Mouse (Mus musculus) thymus, postnatal 14 days (tissue): ENCODE results near the gene Hoxa11.

Experiments used
- DNase-seq: peaks from one replicate; pipeline ENCODE4 v3.0.0; 2021

The Hoxa11 gene

DNA sequence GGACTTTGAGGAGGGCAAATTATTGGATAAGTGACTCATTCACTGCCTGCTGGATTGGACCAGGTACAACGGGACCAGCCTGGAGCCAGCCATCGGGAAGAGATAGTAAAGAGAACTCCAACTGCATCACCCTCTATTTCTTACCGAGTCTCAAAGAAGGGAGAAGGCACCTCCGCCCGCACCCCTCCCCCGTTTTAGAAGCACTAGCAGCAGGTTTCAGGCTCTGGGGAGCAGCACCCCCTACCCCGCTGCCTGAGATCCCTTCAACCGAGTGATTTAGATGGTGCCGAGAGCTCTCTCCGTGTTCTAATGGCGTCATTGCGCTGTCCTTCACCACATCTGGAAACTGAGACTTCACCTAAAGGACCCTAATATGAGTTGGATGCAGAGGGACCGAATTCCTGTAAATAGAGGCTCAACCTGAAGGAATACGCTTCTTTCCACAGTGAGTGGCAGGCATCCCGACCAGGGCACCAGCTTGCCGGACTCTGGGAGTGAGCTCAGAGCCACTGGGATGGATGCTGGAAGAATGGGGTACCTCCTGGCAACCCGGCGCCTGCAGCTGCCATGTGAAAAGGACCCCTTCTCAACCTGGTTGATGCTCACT is 19.8 kb upstream of the Hoxa11 start:
- DNase-seq, result no peak

DNA sequence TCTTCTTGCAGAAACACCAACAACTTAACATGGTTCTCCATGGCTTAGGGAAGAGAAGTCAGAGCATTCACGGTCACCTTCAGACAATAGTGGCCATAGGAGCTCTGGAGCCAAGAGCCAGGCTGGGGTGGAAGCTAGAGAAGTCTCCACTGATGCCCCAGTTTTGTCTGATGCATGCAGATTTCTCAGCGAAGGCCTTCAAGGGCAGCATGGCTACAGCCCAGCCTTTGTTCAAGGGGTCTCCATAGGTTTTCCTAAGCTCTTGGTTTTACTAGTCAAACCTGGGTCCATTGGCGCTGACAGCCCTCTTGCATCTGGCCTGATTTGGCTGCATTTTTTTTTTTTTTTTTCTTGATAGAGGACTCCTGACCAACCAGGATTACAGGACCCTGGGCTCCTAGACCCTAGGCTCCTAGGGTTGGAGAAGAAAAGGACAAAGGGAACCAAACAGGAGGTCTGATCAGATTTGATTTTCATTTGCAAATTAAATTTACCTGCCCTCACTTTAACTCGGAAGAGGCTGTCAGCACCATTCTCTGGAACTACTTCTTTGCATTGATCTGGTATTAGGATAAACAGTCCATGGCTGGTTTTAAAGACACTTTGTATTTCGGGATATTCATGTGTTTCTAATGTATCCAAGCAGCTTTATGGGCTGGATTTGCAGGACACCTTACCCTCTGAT is 18.6 kb upstream of the Hoxa11 start:
- DNase-seq, result no peak

DNA sequence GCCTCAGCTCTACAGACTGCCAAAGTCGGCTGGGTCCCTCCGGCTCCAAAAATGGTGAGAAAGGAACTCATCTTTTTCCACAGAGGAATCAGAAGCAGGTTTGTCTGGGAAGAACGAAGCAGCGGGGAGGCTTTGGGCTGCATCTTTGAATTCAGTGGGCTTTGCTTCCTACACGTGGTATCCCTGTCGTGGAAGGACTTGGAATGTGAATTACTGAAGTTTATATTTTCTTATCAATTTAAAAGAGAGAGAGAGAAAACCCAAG is 17.6 kb upstream of the Hoxa11 start:
- DNase-seq, result no peak

DNA sequence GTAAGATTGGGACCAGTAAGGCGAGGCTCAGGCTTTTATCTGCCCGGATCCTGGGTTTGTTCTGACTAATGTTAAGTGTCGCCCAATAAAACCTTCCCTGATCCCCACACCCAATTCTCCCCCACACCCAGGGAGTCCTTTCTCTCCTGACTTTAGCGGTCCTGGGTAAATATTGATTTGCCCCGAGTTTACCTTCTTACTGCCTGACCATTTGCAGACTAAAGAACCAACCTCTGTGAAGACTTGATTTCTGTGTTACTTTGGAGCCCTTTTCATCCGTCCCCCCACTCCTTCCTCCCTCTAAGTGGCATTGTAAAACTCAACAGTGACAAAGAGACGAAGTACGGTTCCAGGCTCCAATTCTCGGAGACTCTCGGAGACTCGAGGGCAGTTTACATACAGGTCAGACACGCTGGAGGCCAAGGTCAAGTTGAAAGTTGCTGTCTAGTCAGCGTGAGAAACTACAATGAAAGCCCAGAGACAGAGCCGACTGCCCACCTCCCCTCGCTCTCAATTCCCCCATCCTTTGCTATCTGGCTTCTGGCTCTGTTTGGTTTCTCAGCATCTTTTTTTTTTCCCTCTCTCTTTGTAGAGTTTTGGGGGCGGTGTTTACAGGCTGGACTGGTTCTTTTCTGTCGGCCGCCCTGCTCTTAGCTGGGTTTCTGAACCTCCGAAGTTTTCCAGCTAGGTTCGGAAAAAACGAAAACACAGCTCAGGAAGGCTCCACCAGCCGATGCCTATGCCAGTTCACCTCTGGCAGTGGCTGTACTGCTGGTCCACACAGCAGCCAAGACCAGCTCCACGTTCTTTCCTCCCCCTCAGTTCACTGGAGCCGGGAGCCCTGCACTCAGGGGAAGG is 17.1 kb upstream of the Hoxa11 start:
- DNase-seq, result no peak

DNA sequence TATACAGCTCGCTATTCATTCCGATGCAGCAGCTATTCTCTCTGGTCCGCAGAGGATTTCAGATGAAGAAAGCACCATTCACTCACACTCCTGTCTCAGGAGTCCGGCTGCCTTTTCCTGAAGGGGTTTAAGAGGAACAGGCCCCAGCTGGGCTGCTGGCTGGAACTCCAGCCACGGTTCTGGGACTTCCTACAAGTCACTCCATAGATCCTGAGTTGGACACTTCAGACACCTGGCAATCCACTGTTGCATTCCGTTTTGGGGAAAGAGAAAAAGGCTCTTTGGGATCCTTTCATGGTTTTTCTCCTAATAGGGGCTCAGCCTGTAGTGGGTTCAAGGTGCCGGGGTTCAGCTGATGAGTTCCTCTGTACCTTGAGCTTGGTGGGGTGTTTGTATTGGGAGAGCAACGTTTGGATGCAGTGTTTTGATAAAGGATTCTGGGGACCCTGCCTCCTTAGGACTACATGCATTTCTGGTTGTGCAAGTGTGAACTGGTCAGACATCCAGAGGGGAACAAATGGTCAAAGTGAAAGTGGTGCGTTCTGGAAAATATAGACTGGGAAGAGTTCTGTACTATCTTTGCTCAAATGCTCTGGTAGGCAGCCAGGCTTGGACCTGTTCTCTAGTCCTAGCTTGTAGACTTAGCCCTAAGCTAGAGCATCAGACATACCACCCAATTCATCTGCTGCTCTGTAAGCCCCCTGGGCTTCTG is 16.3 kb upstream of the Hoxa11 start:
- no peak for DNase-seq

DNA sequence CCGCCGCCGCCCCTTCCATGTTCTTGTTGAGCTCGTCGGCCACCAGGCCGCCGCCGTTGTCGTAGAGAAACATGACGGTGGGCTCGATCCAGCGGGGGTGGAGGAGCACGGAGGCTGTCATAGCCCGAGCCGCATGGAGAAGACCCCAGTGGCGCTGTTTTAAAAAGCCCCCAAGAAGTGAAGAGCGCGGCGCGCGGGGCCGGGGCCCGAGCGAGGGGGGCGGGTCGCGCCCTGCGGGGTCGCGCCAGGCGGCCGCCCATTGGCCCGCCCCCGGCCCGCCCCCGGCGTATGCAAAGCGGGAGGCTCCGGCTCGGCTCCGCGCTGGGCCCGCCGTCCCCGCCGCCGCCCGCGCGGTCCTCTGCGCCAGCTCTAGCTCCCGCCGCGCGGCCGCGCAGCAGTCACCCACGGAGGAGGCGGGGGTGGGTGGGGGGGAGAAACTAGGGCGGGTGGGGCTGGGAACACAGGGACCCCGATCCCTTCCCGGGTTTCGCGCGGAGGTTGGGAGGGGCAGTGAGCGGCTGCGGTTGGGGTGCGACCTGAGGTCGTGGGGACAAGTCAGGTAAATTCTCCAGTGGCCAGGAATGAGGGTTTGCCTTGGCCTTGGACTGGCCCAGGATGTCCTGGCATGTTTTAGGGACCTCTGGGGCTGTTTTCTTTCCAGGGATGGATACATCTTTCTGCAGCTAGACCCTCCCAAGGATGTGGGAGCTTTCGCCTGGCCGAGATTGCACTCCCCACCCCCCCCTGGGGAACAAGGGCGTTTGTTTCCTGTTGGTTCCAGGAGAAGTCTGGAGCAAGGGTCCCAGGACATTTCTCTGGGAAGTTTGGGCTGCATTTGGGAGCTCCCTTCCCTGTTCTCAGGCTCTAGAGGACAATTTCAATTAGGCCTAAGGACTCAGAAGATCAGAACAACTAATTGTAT is 15.3 kb upstream of the Hoxa11 start, which contains the start of gene Hoxa13:
Hoxa13 (minus strand) TSS at position 227 of the 922 bp plus-strand sequence.
- peak; percentile 76 for DNase-seq

DNA sequence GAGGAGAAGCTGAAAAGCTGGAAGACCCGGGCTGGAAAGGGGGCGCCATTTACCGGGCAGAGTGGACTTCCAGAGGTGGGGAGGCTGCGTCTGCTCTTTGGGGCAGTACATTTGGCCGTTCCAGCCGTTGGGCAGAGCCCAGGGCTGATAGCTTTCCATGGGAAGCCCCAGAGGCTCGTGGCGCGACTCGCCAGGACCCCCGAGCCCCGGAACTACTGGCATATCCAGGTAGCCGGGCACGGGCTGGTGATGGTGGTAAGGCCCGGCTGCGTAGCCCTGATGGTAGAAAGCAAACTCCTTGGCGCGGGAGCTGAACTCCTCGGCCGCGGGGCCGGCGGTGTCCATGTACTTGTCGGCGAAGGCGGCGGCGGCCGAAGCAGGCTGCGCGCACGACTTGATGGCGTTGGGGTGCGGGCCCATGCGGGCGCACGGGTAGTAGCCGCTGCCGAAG is 14.2 kb upstream of the Hoxa11 start:
- no peak for DNase-seq

DNA sequence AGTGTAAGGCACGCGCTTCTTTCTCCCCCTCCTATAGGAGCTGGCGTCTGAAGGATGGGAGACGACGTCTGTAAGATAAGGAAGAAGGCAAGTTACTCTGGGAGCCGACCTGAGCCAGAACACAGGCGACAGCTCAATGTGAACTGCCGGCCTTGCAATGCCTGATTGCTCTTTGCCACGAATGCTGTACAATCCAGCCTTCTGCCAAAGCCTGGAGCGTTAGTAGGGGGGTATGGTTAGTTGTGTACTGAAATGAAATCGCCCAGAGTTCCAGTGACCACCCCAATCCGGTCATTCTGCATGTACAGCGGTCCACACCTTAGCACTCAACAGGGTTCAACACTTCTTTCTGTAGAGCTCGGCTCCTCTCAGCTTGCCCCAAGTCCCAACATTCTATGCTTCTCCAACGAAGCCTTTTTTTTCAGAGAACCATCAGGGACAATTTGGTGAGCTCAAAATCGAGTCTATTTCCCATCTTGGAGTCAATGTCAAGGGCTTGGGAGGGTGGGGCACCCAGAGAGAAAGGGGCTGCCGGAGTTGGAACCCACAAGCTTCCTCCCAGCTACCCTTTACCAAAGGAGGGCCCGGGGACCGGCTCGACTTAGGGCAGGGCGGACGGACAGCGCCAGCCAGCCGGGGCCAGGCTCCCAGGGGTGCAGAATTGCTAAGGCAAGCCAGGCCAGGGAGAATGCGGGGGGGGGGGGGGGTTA is 13.6 kb upstream of the Hoxa11 start:
- DNase-seq, result no peak

DNA sequence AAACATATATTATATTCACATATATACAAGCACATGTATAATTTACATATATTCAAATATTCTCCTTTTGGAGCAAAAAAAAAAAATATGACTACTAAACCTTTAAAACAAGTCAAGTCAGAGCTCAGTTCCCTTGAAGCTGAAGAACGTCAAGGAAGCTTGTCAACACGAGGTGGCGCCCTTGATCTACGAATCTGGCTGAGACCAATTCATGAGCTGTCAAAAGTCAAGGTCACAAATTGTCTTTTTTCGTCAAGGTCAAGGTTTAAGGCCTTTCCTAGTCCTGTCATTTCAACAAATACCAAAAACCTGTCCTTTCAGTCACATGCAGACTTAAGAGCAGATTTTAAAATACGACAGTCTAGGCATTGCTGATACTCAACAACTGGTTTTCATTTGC is 11.3 kb upstream of the Hoxa11 start:
- DNase-seq, result peak; percentile 86

DNA sequence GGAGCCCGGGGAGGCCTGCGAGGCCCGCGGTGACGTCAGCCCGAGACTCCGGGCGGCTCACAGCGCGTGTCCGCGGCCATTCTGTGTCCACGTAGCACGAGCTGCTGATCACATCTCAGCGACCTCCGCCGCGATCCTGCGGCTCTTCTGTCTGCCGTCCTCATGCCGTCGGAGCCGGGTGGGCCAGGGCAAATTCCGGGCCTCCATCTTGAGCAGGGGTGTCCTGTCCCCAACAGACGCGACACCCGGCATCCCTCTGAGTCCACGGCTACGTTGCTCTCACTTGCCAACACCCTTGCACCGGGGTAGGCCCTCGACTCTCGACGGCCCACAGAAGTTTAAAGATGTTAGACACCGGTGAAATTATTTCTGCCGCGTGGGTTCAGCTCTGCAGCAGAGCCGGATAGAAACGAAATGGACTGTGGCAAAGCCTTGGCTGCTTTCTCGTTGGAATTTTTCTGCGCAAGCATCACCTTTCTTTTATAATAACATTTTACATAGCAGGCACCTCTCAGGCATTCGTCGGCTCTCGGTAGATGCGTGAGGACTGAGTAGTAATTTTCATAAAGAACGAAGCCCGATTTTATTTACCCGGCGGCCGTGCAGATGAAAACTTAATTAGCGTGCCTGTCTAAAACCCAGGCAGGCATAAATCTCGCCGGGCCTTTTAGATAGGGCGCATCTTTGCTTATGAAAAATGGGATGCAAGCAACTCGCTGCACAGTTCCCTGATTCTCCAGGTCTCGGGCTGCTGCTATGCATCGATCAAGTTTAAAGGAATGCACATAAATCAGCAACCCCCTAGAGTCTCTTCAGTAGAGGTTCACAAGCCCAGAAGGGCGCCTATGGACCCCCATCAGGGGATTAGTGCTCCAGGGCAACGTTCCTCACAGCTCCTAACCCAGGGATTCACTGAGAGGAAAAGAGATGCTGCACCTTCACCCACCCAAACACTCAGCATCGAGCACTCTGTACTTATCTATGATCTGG is 8.2 kb upstream of the Hoxa11 start:
- DNase-seq, result no peak

DNA sequence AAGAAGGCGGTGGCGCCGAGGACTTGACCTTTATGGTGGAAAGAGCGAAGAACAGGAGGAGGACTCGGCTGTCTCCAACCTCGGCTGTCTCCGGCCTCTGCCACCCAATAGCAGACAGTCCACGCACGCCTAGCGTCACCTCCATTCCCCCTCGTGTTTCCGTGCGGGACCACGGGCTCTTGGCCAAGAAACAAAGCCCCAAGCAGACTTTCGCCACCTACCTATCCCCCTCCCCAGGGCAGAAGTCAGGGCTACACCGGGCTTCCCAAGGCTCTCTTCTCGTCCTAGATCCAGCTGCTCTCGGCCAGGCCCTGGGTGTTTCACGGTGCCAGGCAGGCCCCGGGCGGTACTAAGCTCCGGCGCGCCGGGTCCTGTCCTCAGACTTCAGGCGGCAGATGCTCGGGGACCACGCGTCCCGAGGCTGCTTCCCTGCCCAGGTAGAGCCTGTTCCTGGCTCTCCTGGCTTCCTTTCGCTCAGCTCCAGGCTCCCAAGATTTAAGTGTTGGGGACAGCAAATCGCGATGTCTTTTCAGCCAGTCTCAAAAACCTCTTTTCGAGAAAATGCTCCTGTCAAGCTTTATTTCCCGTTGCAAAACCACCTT is 7.3 kb upstream of the Hoxa11 start:
- no peak for DNase-seq

DNA sequence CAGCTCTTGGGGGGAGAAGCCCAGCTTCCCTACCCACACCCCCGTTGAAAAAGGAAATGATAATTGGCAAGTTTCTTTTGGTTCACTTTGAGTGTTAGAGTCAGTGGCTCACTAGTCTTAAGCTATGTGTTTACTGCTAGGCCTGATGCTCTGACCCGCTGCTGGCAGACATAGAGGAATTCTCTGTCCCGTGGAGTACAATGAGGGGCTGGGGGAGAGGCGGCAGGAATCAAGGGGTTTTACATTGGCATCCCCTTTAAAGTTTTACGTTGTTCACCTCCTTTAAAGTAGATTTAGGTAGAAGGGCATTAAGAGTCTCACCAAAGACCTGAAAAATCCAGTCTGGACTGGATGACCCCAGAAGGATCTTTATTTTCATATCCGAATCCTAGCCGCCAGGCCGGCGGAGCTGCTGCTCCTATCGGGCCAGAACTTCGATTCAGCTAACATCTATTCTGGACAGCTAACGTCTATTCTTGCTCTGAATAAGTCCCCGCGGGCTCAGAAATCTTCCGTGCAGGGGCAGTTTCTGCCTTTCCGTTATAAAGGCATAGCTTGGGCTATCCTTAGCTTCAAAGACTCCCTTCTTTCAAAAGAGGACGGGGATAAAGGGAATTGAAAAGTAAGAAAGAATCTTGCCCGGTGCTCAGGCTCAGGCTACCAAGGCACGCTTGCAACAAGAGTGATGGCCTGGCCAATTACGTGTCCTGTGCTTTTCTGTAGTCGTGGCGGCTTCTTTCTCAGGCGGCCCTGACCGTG is 6.6 kb upstream of the Hoxa11 start:
- no peak for DNase-seq

DNA sequence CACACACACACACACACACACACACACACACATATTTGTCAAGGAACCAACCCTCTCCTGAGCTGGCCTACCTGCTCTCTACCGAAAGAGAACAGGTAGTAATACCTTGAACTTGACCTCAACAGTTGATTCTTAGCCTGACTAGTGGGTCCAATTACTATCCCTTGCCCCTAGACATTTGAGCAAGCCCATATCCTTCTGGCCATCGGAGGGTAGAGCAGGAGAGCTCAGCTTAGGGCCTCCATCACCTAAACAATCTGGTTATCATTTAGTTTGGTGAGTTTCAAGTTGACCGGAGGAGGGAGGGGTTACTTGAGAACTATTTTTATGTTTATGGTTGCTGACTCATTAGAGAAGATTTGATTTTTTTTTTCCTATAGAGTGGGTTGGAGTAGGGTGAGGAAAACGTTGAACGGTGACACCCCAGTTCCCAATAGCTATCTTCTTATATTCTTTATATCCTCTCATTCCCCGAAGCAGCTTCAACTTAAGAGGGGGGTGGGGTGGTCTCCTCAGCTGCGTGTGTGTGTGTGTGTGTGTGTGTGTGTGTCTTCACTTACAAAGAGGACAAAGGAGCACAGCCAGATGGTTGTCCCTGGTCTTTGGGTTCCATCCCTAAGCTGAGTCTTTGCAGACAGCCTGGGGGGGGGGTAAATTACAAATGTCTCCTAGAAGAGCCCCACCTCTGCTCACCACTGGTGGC is 5.7 kb upstream of the Hoxa11 start:
- DNase-seq, result no peak

DNA sequence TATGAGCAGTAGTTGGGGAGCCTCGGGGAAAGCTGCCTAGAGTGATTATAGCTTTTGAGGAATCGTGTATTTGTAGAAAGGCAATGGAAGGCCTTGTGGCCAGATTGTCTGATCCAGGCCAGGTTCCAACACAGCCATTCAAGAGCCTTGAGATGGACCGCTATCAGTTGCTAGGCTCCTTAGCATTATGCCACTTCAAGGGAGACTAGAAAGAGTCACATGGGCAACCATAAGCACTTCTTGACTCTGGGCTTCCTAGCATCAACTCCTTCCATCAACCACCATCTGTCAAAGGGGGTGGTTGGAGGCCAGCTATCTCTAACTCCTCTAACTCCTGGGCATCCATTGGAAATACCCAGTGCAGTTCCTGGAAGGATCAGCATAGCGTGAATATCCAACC is 4.2 kb upstream of the Hoxa11 start:
- DNase-seq, result no peak

DNA sequence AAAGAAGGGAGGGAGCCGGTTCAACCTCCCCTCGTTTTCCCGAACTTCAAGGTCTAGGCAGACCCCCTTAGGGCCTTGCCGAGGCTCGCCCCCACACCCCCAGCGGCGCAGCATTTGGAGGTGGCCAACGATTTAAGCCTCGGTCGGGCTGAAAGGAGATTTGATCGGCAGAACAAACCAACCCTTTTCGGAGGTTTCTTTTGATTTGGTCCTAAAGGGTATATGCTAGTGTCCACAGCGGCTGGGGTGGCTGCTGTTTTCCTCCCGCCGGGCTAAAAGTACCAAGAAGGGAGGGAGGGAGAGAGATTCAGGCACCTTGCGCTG is 3.8 kb upstream of the Hoxa11 start:
- DNase-seq, result no peak

DNA sequence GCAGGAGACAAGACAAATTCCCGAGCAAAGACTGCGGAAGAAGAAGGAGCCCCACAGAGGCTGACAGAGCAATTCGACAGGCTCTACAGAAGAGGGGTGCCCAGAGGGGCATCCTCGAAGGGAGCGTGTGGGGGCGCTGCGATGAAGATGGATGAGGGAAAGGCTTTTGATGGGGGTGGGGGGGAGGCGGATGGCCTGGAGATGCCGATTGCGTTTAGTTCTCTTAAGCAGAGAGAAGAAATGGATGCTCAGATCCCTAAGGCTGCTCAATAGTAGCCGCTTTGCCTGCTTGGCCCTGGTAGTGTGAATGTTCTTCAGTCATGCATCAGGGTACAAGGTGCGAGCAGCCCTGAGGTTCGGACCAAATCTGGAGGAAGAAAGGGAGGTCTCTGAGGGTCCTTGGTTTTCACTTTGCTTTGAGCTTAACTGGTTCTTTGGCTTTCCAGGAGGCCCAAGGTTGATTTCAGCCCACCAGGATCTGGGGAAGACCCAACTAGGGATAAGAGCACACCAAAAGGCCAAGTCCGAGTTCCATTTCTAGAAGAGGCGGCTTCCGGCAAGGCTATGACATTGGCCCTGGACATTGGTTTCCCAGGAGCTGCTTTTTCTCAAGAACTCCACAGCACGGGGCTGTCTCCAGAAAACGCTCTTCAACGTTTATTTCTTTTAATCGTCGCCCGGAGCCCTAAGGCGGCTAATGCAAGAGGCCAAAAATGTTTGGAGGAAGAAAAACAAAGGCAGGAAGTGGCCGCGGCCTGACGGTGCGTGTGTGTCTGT is 3.2 kb upstream of the Hoxa11 start:
- DNase-seq, result no peak

DNA sequence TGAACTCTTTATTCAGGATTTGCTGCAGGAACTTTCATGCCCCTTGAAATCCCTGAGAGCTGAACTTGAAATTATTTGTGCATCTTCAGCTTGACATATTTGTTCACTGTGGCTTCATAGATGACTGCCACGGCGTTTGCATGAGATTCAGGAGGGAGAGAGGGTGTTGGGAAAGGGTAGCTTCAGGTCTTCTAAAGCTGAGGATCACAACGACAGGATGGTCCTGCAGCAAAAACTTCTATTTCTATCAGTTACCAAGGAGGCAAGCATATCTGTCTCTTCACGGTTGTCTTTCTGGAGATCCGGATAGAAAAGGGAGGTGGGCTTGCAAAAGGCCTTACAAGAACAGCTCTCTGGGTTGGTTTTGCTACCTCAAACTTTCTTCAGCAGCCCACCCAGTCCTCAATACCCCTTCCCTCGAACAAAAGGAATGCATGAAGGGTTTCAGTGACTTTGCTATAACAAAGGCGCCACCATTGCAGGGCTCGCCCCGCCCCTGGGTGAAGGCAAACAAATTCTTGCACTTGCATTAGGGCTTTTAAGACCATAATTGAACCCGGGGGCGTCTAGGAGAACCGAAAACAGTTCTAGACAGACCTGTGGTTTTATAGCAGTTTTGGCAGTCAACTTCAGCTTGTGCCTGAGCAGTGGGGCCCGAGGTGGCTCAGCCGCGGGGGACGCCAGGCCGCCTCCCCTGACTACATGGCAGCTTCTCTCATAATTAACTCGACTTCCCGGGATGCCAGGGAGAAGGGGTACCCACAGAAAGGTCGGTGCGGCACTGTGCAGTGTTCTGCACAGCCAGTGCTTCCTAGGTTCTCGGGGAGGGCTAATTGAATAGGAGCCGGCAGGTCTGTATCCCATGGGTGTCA is 2.4 kb upstream of the Hoxa11 start:
- DNase-seq, result no peak
